Mouse (Mus musculus) spleen, postnatal 10 days (tissue): ENCODE measurements at regions not wholly inside any gene's neighbourhood (a gene's known extent, or its start where the extent isn't known, plus 50 kb on each side); places are given as distances from the start of the nearest gene placed in this dataset.

Source experiments
- DNase-seq, 2 experiments: peaks; one replicate each; pipeline ENCODE4 v3.0.0; 2021 to 2022; ENCODE audit warnings: low spot score in 2 of 2

DNA sequence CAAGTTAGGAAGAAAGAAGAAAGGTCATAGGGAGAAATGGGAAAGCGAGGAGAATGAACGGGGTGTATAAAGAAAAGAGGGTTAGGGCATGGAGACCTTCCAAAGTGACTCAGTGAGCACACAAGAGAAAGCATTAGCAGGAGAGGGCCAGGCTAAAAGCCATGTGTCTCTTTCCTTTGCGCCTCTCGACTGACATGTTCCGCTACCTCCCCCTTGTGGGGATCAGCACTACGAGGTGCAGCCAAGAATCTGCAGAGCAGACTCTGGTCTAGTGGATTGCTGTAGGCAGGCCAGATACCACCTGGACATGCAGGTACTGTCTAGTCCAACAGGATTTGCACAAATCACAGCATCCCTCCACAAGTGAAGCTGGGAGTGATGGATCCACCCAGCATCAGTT lies 54.0 kb downstream of the Kcna5 start:
- no peak for DNase-seq

- DNase-seq: no peak
Observed at GRCm38 (mm10) chr6:126477506-126477905, 57.7 kb downstream of the Kcna5 start.

GRCm38 (mm10) chr6:126476758-126477157 lies 58.5 kb downstream of the Kcna5 start:
- no peak for DNase-seq

GRCm38 (mm10) chr6:126475555-126475954 lies 59.7 kb downstream of the Kcna5 start:
- no peak for DNase-seq

- DNase-seq: no peak
Observed at GRCm38 (mm10) chr6:126453751-126454150, 81.5 kb downstream of the Kcna5 start.

DNA sequence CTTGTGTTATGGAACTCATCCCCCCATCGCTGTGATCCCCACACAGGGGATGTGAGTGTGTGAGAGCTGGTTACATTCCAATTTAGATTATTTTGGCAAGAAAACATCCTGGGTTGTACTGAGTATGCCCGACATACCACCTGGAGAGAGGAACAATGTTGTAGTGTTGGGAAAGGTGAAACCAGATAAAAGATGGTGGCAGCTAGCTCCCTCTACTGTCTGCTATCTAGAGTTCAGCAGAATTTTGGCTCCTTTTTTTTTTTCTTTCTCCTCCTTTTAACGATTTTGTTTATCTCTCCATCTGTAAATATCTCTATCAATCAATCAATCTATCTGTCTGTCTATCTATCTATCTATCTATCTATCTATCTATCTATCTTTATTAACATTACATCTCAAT lies 89.7 kb downstream of the Kcna5 start:
- DNase-seq: no peak

- no peak for DNase-seq
Observed at GRCm38 (mm10) chr6:126440254-126440653, 95.0 kb downstream of the Kcna5 start.

- DNase-seq: peak in 1 of 2 experiments; percentile 25
Observed at GRCm38 (mm10) chr6:126437976-126438736, 97.1 kb downstream of the Kcna5 start.

DNA sequence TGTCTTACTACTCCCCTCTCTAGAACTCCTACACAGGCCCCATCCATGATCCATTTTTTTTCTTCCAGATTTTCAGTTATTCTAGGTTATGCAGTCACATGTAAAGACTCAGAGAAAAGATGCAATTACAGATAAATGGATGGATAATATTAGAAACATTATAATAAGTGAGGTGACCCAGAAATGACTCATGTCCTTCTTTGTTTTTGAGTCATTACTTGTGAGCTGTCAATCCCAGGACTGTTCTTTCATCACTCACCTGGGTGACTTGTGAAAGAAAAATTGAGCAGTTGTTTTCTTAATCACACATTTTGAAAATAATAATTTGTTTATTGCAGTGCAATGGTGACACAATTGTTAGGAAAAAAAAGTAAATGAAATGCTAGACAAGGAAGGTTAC lies 108.0 kb downstream of the Kcna5 start:
- DNase-seq: no peak

GRCm38 (mm10) chr6:126405736-126406135 lies 129.5 kb downstream of the Kcna5 start:
- DNase-seq: no peak

GRCm38 (mm10) chr6:126404331-126405070 lies 130.7 kb downstream of the Kcna5 start:
- no peak for DNase-seq

- no peak for DNase-seq
Observed at GRCm38 (mm10) chr6:126399595-126399994, 135.6 kb downstream of the Kcna5 start.

- DNase-seq: no peak
Observed at GRCm38 (mm10) chr6:126398641-126399040, 136.6 kb downstream of the Kcna5 start.

GRCm38 (mm10) chr6:126395015-126395414 lies 140.2 kb downstream of the Kcna5 start:
- no peak for DNase-seq

DNA sequence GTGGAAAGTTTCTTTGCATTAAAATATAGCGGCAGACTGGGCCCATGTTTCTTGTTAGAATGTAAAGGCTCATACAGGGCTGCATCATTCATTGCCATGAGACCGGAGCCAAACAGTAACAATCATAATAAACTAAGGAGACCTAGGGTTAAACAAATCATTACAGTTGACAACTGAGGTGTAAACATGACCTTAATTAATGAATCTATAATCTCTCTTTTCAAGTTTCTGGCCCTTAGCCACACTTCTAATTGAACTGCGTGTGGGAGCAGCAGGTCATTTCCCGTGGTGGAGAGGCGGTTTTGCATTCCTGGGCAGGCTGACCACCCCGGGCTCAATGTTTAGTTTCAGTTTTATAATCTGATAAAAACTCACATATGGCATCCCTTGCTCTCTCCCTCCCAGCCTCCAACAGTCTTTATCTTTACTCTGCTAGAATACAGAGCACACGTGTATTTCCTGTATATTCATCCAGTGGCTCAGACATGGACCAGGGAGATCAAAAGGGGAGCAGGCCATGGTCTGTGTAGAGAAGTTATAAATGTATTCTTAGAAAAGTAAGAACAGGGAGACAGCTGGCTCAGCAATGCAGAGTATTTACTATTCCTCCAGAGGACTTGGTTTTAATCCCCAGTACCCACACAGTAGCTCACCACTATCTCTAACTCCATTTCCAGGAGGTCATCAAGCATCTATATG lies 141.0 kb downstream of the Kcna5 start:
- no peak for DNase-seq

DNA sequence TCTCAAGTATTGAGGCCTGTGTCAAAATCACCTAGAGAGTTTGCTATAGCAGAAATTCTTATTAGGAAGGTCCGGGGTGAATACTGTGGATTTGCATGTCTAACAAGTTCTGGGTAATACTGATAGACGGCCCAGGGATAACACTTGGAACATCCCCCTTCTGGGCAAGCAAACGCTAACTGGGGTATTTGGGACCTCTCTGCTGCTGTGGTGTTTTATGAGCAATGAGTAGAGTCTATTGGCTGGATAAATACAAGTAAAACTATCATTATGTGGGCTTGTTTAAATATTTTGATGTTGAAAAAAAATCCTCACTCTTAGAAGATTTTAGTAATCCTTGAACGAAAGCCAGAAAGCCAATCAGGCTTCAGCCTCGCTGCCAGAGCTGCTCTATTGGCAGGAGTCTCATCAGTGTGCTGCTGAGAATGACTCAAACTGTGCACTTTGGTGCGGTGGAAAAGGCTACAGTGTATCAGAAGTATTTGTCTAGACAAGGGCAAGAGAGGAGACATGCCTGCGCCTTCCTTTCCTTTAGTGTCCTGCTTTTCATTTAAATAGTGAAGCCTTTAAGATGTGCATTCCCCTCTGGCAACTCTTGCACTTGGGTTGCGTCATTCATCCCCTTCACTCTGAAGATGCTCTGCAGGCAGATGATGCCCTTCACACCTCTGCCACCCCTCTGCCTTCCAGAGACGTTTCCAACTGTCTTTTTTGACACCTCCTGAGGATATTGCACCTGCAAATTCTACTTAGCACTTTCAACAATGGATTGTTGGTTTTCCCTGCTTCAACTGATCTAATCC lies 150.8 kb downstream of the Kcna5 start:
- no peak for DNase-seq

DNA sequence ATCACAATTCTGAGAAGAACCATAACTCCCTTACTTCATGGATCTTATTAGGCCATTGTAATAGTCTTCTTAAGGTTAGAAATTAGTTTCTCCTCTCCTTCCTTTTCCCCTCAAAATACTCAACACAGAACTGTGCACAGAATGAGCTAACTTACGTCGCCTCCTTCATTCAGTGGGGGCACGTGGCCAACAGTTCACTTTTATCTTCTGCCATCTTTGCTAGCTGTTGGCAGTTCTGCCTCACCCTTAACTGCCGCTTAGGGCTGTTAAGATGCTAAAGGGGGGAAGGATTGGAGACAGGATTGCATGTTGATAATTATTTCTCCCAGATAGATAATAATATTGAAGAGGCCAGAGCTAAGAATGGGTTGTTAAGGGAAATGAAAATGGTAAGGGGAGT lies 158.0 kb downstream of the Kcna5 start:
- no peak for DNase-seq

DNA sequence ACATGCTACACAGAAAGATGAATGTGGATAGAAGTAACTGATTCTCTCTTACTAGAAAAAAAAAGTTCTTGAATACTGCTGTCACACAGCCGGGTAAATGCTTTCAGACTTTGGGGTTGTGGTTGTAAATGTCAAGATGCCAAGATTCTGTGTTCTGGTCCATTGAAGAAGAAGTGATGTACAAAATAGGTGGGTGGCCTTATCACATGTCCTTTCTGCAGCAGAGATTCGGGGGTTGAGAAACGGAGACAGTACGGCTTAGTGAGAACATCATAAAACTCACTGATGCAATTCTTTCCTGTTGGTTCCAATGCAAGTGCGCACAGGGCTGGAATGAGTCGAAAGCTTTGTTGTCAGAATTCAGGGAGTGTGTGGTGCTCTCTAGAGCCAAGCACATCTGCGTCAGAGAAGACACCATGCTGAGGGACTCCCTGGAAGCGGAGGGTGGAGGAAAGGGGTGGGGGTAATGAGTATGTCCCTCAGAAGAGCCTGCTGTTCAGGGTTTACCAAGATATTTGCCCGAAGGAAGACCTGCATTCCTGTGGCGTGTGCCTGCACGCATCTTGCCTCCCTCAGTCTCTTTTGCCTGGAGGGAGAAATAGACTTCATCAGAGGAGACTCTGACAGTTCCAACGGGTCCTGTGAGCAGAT lies 160.1 kb downstream of the Kcna5 start:
- DNase-seq: no peak

- peak in 1 of 2 experiments; percentile 23 for DNase-seq
Observed at GRCm38 (mm10) chr6:126371971-126372370, 163.2 kb downstream of the Kcna5 start.

DNA sequence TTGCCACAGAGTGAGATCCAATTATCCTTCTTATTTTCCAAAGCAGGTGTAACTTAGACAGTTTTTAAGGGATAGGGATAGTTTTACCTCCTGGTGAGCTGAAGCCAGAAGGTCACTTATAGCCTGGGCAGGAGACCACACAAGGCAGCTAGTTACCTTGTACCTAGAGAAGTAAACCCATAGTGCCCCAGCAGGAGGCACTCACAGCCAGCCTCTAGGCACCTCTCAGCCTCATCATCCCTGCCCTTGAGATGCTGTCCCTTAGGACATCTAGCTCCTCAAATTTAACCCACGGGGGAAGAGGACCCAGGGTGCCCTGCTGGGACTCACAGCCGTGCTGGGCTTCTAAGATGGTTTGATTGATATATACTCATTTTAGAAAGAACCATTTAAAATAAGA lies 163.7 kb downstream of the Kcna5 start:
- DNase-seq: no peak

DNA sequence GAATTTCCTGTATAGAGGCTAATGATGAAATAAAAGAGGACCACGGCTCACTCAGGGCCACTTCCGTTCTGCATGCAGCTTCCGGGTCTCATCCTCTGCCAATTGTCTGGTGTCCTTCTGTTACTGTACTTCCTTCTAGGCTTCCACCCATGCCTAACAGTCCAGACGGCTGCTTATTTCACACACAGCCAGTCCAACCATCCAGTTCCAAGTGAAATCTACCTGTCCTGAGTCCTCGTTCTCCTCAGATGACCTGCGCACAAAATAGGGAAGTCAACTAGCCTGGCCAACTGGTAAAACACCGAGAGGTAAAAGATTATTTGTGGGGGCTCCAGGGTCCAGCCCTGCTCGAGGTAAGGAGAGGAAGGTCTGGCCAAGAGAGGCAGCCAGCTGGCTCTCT lies 169.7 kb downstream of the Kcna5 start:
- DNase-seq: no peak
